ENCODE assay signal across 8 mouse cellular contexts in the genomic region with DNA sequence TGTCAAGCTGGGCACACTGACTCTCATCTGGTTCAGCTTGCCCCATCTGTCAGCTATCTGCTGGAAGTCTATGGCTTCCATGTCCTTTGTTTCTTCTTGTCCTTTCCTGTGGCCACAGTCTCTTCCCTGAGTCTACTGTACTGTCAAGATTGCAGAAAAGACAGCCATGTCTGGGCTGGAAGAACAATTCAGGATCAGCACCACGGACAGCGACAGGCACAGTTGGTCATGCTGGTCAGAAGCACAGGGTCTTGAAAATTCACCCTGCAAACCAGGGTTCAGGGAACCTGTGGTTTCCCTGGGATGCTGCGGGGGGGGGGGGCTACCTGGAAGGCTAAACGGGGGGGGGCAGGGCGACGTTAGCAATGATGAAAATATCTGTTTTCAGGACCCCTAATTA. TPM values are rescaled to one million over a fixed set of nuclear protein-coding genes. Genes with fewer than 3 reads are reported as not detected.
DNase-seq lines count a peak whose midpoint lies in the region; ATAC-seq and TF ChIP-seq lines count a peak whose summit lies in the region.

No protein-coding gene starts in this region.

- WGBS in stomach, postnatal 0 days, result 0% methylated on average over 6 of the region's 6 CpGs

- no peak overlapping the region for H3K4me3 ChIP-seq in layer of hippocampus, adult 2 months
- no peak overlapping the region for H3K4me3 ChIP-seq in ES-E14 (ENCODE audit: insufficient read depth in 1 of 2, low read depth in 1 of 2, low read length in 2 of 2, poor library complexity in 1 of 2, severe bottlenecking in 1 of 2)
- no peak overlapping the region for H3K4me3 ChIP-seq in stomach, postnatal 0 days (ENCODE audit: low read depth, low read length)

- TF ChIP-seq EP300 in stomach, postnatal 0 days (optimal IDR thresholded peaks at IDR 0.05), result no peak

- TF ChIP-seq CTCF in layer of hippocampus, adult 2 months (conservative IDR thresholded peaks at IDR 0.05), result no peak
- TF ChIP-seq CTCF in stomach, postnatal 0 days (IDR thresholded peaks at IDR 0.05; ENCODE audit: low read depth), result no peak

- in situ Hi-C loops in ES-E14 (cut with MboI; ENCODE audit: low sequenced_read_pairs in 2 of 2, unreplicated experiment in 2 of 2), result no loop called here

- DNase-seq in layer of hippocampus, postnatal 10 days (ENCODE audit: low spot score in 2 of 2), result peak; percentile 53 to 62
- no peak for DNase-seq in layer of hippocampus, adult 2 months (ENCODE audit: low spot score in 2 of 2)
- DNase-seq in ES-E14 (ENCODE audit: low read depth, low spot score), result peak; percentile 72
- DNase-seq in adrenal gland, postnatal 36 days, result peak; percentile 77 to 78
- peak; percentile 68 to 83 for DNase-seq in kidney, postnatal 25 days
- peak; percentile 81 for DNase-seq in stomach, postnatal 0 days (ENCODE audit: low spot score)
- DNase-seq in right cerebral cortex, postnatal 25 days, result no peak
- no peak for DNase-seq in right cerebral cortex, adult 2 months (ENCODE audit: low spot score in 2 of 2)

- no peaks in the 10 kb centered on the region for H3K36me3 ChIP-seq in ES-E14 (ENCODE audit: control insufficient read depth, insufficient read depth, low read length, poor library complexity, severe bottlenecking)
- no peaks in the 10 kb centered on the region for H3K36me3 ChIP-seq in stomach, postnatal 0 days (ENCODE audit: control insufficient read depth, insufficient read depth, low read length)

- no peak for ATAC-seq in stomach, postnatal 0 days (ENCODE audit: low FRiP score, low TSS enrichment)

- H3K27ac ChIP-seq in layer of hippocampus, adult 2 months, result no peak overlapping the region
- no peak overlapping the region for H3K27ac ChIP-seq in ES-E14 (ENCODE audit: insufficient read depth, low read depth, low read length, poor library complexity, severe bottlenecking)
- no peak overlapping the region for H3K27ac ChIP-seq in stomach, postnatal 0 days (replicated peaks)

- no peaks in the 10 kb centered on the region for H3K27me3 ChIP-seq in stomach, postnatal 0 days (ENCODE audit: control insufficient read depth, insufficient read depth, low read length)

- H3K9me3 ChIP-seq in ES-E14 (ENCODE audit: control insufficient read depth, insufficient read depth, low read depth, low read length), result no peaks in the 10 kb centered on the region
- no peaks in the 10 kb centered on the region for H3K9me3 ChIP-seq in stomach, postnatal 0 days (ENCODE audit: control insufficient read depth, low read length)

- no peak overlapping the region for H3K4me2 ChIP-seq in stomach, postnatal 0 days (replicated peaks; ENCODE audit: low read depth)

- no peak overlapping the region for H3K9ac ChIP-seq in ES-E14 (ENCODE audit: insufficient read depth, low read depth, low read length, poor library complexity, severe bottlenecking)
- H3K9ac ChIP-seq in stomach, postnatal 0 days (ENCODE audit: low read length), result no peak overlapping the region

- peaks cover 0 to 1% of the 10 kb centered on the region in 2 experiments; a peak in 1 of 4 replicates for H3K4me1 ChIP-seq in ES-E14 (ENCODE audit: control insufficient read depth in 2 of 2, insufficient read depth in 2 of 2, low read length in 2 of 2, poor library complexity in 1 of 2)
- H3K4me1 ChIP-seq in stomach, postnatal 0 days (replicated peaks; ENCODE audit: control insufficient read depth, insufficient read depth), result no peaks in the 10 kb centered on the region

TF ChIP-seq in ES-E14, 5 proteins besides CTCF, POLR2A, EP300 and RAD21:
- no peak for TF ChIP-seq ZC3H11A (IDR thresholded peaks at IDR 0.05; ENCODE audit: borderline replicate concordance, low read depth, low read length)
- TF ChIP-seq CHD2 (IDR thresholded peaks at IDR 0.05; ENCODE audit: low read depth, low read length), result no peak
- no peak for TF ChIP-seq HCFC1 (IDR thresholded peaks at IDR 0.05; ENCODE audit: borderline replicate concordance, insufficient read depth, low read length)
- 0 out of 2 replicates have a peak, but pooled peaks have one; percentile 13 for TF ChIP-seq MAFK (IDR thresholded peaks at IDR 0.05; ENCODE audit: insufficient read depth, low read depth, low read length)
- TF ChIP-seq ZNF384 (IDR thresholded peaks at IDR 0.05; ENCODE audit: low read depth, low read length), result no peak

RNA-seq across cellular contexts. Expression of a gene that starts 9.4 kb away (rescaled TPM):
- total RNA-seq in layer of hippocampus, postnatal 10 days (2021), result 10 to 100 TPM; 36.0 to 38.0 TPM
- total RNA-seq in layer of hippocampus, adult 2 months (2021), result 10 to 100 TPM; 36.1 to 41.4 TPM
- total RNA-seq in ES-E14 (2012; rRNA removed), result 0.69 and 1.7 TPM in 2 replicates
- under 1 TPM; 0.30 to 0.63 TPM for total RNA-seq in adrenal gland, postnatal 36 days (2021)
- 0.01 TPM in 1 of 2 replicates, not detected in the other for polyA plus RNA-seq in stomach, postnatal 0 days (2015; fragmentation: Nextera tagmentation; extraction: Ambion mirVana)

RNA-seq across cellular contexts. Expression of a gene that starts 13.5 kb away (rescaled TPM):
- 10 to 100 TPM; 39.9 to 42.2 TPM for total RNA-seq in layer of hippocampus, postnatal 10 days (2021)
- total RNA-seq in layer of hippocampus, adult 2 months (2021), result 10 to 100 TPM; 32.5 to 37.0 TPM
- total RNA-seq in ES-E14 (2012; rRNA removed), result 39.1 and 59.4 TPM in 2 replicates
- 10 to 100 TPM; 41.4 to 46.9 TPM for total RNA-seq in adrenal gland, postnatal 36 days (2021)
- 39.5 and 43.3 TPM in 2 replicates for polyA plus RNA-seq in stomach, postnatal 0 days (2015; fragmentation: Nextera tagmentation; extraction: Ambion mirVana)

RNA-seq across cellular contexts. Expression of a gene that starts 22.6 kb away (rescaled TPM):
- 100 to 1,000 TPM; 102 to 108 TPM for total RNA-seq in layer of hippocampus, postnatal 10 days (2021)
- total RNA-seq in layer of hippocampus, adult 2 months (2021), result 10 to 100 TPM; 85.7 to 94.3 TPM
- 208 and 250 TPM in 2 replicates for total RNA-seq in ES-E14 (2012; rRNA removed)
- total RNA-seq in adrenal gland, postnatal 36 days (2021), result 100 to 1,000 TPM; 263 to 281 TPM
- polyA plus RNA-seq in stomach, postnatal 0 days (2015; fragmentation: Nextera tagmentation; extraction: Ambion mirVana), result 104 and 114 TPM in 2 replicates

RNA-seq across cellular contexts. Expression of a gene that starts 42.0 kb away (rescaled TPM):
- total RNA-seq in layer of hippocampus, postnatal 10 days (2021), result 10 to 100 TPM; 21.1 to 23.0 TPM
- 10 to 100 TPM; 20.4 to 24.6 TPM for total RNA-seq in layer of hippocampus, adult 2 months (2021)
- not detected in 2 replicates for total RNA-seq in ES-E14 (2012; rRNA removed)
- total RNA-seq in adrenal gland, postnatal 36 days (2021), result 10 to 100 TPM; 13.7 to 16.1 TPM
- not detected in 2 replicates for polyA plus RNA-seq in stomach, postnatal 0 days (2015; fragmentation: Nextera tagmentation; extraction: Ambion mirVana)

RNA-seq across cellular contexts. Expression of a gene that starts 43.8 kb away (rescaled TPM):
- 10 to 100 TPM; 32.3 to 34.3 TPM for total RNA-seq in layer of hippocampus, postnatal 10 days (2021)
- total RNA-seq in layer of hippocampus, adult 2 months (2021), result 10 to 100 TPM; 31.0 to 32.2 TPM
- total RNA-seq in ES-E14 (2012; rRNA removed), result 47.9 and 57.7 TPM in 2 replicates
- 10 to 100 TPM; 44.7 to 49.2 TPM for total RNA-seq in adrenal gland, postnatal 36 days (2021)
- polyA plus RNA-seq in stomach, postnatal 0 days (2015; fragmentation: Nextera tagmentation; extraction: Ambion mirVana), result 12.6 TPM in 2 replicates

Comparison
In these comparisons a context has a peak if more than half of its experiments do, and no peak if none do; other contexts are left out.
1. DNase-seq: peak in layer of hippocampus, postnatal 10 days (2 of 2), ES-E14 (single experiment), adrenal gland, postnatal 36 days (2 of 2), kidney, postnatal 25 days (2 of 2) and stomach, postnatal 0 days (single experiment); none in layer of hippocampus, adult 2 months (0 of 2), right cerebral cortex, postnatal 25 days (single experiment) and right cerebral cortex, adult 2 months (0 of 2).
2. RNA of a gene that starts 9.4 kb away (total RNA-seq): 36.1 to 41.4 TPM in layer of hippocampus, adult 2 months and 36.0 to 38.0 TPM in layer of hippocampus, postnatal 10 days; 0.69 to 1.7 TPM in ES-E14 and 0.30 to 0.63 TPM in adrenal gland, postnatal 36 days; every median in the first group is over 10 times any median in the second.